Mouse (Mus musculus) liver, embryonic 14.5 days (tissue): ENCODE data around the gene Kcna2. TPM values are rescaled to one million over a fixed set of nuclear protein-coding genes. Genes with fewer than 3 reads are reported as not detected.

Source experiments
- ATAC-seq: fragments of 200-750 bp; cut with Nextera tagmentation; 2 replicates; pipeline ENCODE4 v1.8.0; 2017; ENCODE audit warnings: moderate number of reproducible peaks, mild to moderate bottlenecking, moderate library complexity; ENCODE audit not compliant: insufficient read depth
- DNase-seq, 3 experiments: peaks; one replicate each; pipeline ENCODE4 v3.0.0-alpha.2; 2012 to 2013; ENCODE audit warnings: low read depth in 3 of 3, low spot score in 3 of 3
- H3K27ac ChIP-seq: fragments of 300-500 bp; sonication (generic); 2 replicates; pipeline ENCODE4 v1.5.1; 2014; ENCODE audit warnings: moderate library complexity, mild to moderate bottlenecking, control low read depth, inconsistent platforms
- H3K27me3 ChIP-seq: fragments of 300-500 bp; sonication (generic); 2 replicates; pipeline ENCODE4 v1.6.1; 2014; ENCODE audit warnings: mild to moderate bottlenecking, low read length, moderate library complexity; ENCODE audit not compliant: control insufficient read depth, insufficient read depth
- H3K36me3 ChIP-seq: fragments of 300-500 bp; sonication (generic); replicated peaks from 2 replicates; pipeline ENCODE4 v1.6.1; 2014; ENCODE audit warnings: low read depth; ENCODE audit not compliant: control insufficient read depth, insufficient read depth
- H3K4me1 ChIP-seq, 2 experiments: fragments of 200-500 bp in 1 of 2; fragments of 300-500 bp in 1 of 2; sonication (generic) in 1 of 2; replicated peaks; 2 replicates each; pipeline ENCODE4 v1.6.1; 2012 to 2014; ENCODE audit warnings: antibody characterized with exemption in 1 of 2, inconsistent platforms in 1 of 2, low read length in 1 of 2; ENCODE audit not compliant: control insufficient read depth in 2 of 2, insufficient read depth in 2 of 2
- H3K4me2 ChIP-seq: fragments of 300-500 bp; sonication (generic); 2 replicates; pipeline ENCODE4 v1.6.1; 2014; ENCODE audit warnings: low read depth, mild to moderate bottlenecking, control low read depth, moderate library complexity
- H3K4me3 ChIP-seq, 2 experiments: fragments of 200-500 bp in 1 of 2; fragments of 300-500 bp in 1 of 2; sonication (generic) in 1 of 2; 2 replicates each; pipeline ENCODE4 v1.5.1; 2012 to 2014; ENCODE audit warnings: low read depth in 2 of 2, low read length in 2 of 2, mild to moderate bottlenecking in 2 of 2, control low read depth in 1 of 2, inconsistent platforms in 1 of 2, moderate library complexity in 1 of 2; ENCODE audit not compliant: insufficient read depth in 1 of 2
- H3K9ac ChIP-seq: fragments of 300-500 bp; sonication (generic); replicated peaks from 2 replicates; pipeline ENCODE4 v1.6.1; 2014; ENCODE audit warnings: mild to moderate bottlenecking, control low read depth, moderate library complexity
- H3K9me3 ChIP-seq: fragments of 300-500 bp; sonication (generic); 2 replicates; pipeline ENCODE4 v1.6.1; 2016; ENCODE audit warnings: low read length, mixed read lengths; ENCODE audit not compliant: control insufficient read depth
- CTCF ChIP-seq: IDR thresholded peaks from 2 replicates; pipeline ENCODE4 v1.5.1; 2016; ENCODE audit warnings: antibody characterized with exemption, low read depth, control low read depth
- EP300 ChIP-seq: IDR thresholded peaks from 2 replicates; pipeline ENCODE4 v1.6.1; 2016; ENCODE audit warnings: antibody characterized with exemption, low read depth
- WGBS: fragments of 180-500 bp; shearing (Covaris S2); extraction: QIAGEN DNeasy Blood & Tissue Kit; methylation state at CpG from one replicate; pipeline ENCODE4 v1.1.7; 2014; ENCODE audit not compliant: insufficient replicate concordance; 5-methylcytosine and 5-hydroxymethylcytosine counted together
- polyA plus RNA-seq, 2 experiments: library from polyadenylated mRNA; depleted of rRNA in 1 of 2; stranded (reverse) in 1 of 2; unstranded in 1 of 2; fragments of >200 nt; fragmentation: Nextera tagmentation in 1 of 2; extraction: Ambion mirVana in 1 of 2; gene quantifications; 2 replicates each; pipeline versions ENCODE4 v1.2.1 to v1.2.3; 2012 to 2014

The Kcna2 gene
- polyA plus RNA-seq, 2 experiments: 0.06 to 0.15 TPM

- Histone ChIP-seq H3K4me3 (no peak overlapping the region), H3K27me3 (no peaks in the 10 kb centered on the region), H3K36me3 (no peaks in the 10 kb centered on the region), H3K4me1 (no peaks in the 10 kb centered on the region), H3K4me2 (no peak overlapping the region), H3K27ac (no peak overlapping the region), H3K9ac (no peak overlapping the region), H3K9me3 (no peaks in the 10 kb centered on the region)
- TF ChIP-seq EP300: no peak
- TF ChIP-seq CTCF: peak; percentile 62
- DNase-seq (no peak), ATAC-seq (no peak)
- WGBS: 46% methylated on average over 3 of the region's 3 CpGs
Measured at GRCm38 (mm10) chr3:107149006-107149405, 48.1 kb downstream of the Kcna2 start.

- no peak for DNase-seq
Measured at GRCm38 (mm10) chr3:107150469-107150868, 49.5 kb downstream of the Kcna2 start.

GRCm38 (mm10) chr3:107150872-107151540 lies 50.1 kb downstream of the Kcna2 start:
- no peaks in the 10 kb centered on the region for H3K4me1 ChIP-seq
- no peak overlapping the region for H3K4me3 ChIP-seq
- H3K4me2 ChIP-seq: no peak overlapping the region
- no peak overlapping the region for H3K9ac ChIP-seq
- no peaks in the 10 kb centered on the region for H3K9me3 ChIP-seq
- DNase-seq (no peak), ATAC-seq (no peak)
- 33% methylated on average over 7 of the region's 7 CpGs for WGBS
- H3K27me3 ChIP-seq: no peaks in the 10 kb centered on the region
- H3K27ac ChIP-seq: no peak overlapping the region
- TF ChIP-seq CTCF: no peak
- no peak for TF ChIP-seq EP300
- H3K36me3 ChIP-seq: no peaks in the 10 kb centered on the region

More at GRCm38 (mm10) chr3:107150469-107150868, 49.5 kb downstream of the Kcna2 start:
- Histone ChIP-seq H3K27me3 (no peaks in the 10 kb centered on the region), H3K9ac (no peak overlapping the region), H3K4me1 (no peaks in the 10 kb centered on the region), H3K36me3 (no peaks in the 10 kb centered on the region), H3K27ac (no peak overlapping the region), H3K9me3 (no peaks in the 10 kb centered on the region), H3K4me2 (no peak overlapping the region), H3K4me3 (no peak overlapping the region)
- 18% methylated on average over 3 of the region's 3 CpGs for WGBS
- ATAC-seq: no peak
- no peak for TF ChIP-seq EP300
- no peak for TF ChIP-seq CTCF

- Histone ChIP-seq H3K36me3 (no peaks in the 10 kb centered on the region), H3K4me3 (no peak overlapping the region), H3K9ac (no peak overlapping the region), H3K27me3 (no peaks in the 10 kb centered on the region), H3K9me3 (no peaks in the 10 kb centered on the region), H3K4me2 (no peak overlapping the region), H3K27ac (no peak overlapping the region), H3K4me1 (no peaks in the 10 kb centered on the region)
- TF ChIP-seq CTCF: no peak
- TF ChIP-seq EP300: no peak
- DNase-seq (no peak), ATAC-seq (no peak)
- 66% methylated on average over 11 of the region's 11 CpGs for WGBS
Measured at GRCm38 (mm10) chr3:107153772-107154655, 53.1 kb downstream of the Kcna2 start.

GRCm38 (mm10) chr3:107158856-107159255 lies 57.9 kb downstream of the Kcna2 start:
- no peak overlapping the region for H3K9ac ChIP-seq
- H3K27me3 ChIP-seq: no peaks in the 10 kb centered on the region; the same call in 1 of the 2 replicates
- no peak overlapping the region for H3K4me3 ChIP-seq
- no peak for ATAC-seq
- no peaks in the 10 kb centered on the region for H3K9me3 ChIP-seq
- H3K36me3 ChIP-seq: no peaks in the 10 kb centered on the region
- no peaks in the 10 kb centered on the region for H3K4me1 ChIP-seq
- 62% methylated on average over 7 of the region's 7 CpGs for WGBS
- H3K4me2 ChIP-seq: no peak overlapping the region
- TF ChIP-seq EP300 (no peak), CTCF (no peak)
- H3K27ac ChIP-seq: no peak overlapping the region
- DNase-seq: no peak
